In genomic region chr1:39340647-39341046, GRCm38 (mm10) we compare ENCODE assay signal across 9 mouse cellular contexts. TPM values are rescaled to one million over a fixed set of nuclear protein-coding genes. Genes with fewer than 3 reads are reported as not detected.
A peak's percentile ranks its signal among the peaks of the same experiment; 100 is the strongest.
DNase-seq lines count a peak whose midpoint lies in the region; ATAC-seq lines count a peak whose summit lies in the region.
"Had no signal": no experiment of that assay in that cellular context is flagged by ENCODE, and none has a peak within 500 bp of the region (broad histone marks: within the 10 kb centered on the region; RNA-seq: fewer than 3 reads in every experiment).

No protein-coding gene starts in this region.

- no peak for ATAC-seq in hindbrain, embryonic 11.5 days (ENCODE audit: low FRiP score)
- peak; percentile 81 for ATAC-seq in midbrain, embryonic 15.5 days (replicated peaks)

- H3K27me3 ChIP-seq in hindbrain, embryonic 11.5 days (ENCODE audit: control insufficient read depth, insufficient read depth, low read length): no peaks in the 10 kb centered on the region
- H3K27me3 ChIP-seq in midbrain, embryonic 15.5 days (replicated peaks): no peaks in the 10 kb centered on the region

- H3K4me2 ChIP-seq in hindbrain, embryonic 11.5 days (replicated peaks; ENCODE audit: low read depth, low read length): no peak overlapping the region
- H3K4me2 ChIP-seq in midbrain, embryonic 15.5 days: no peak overlapping the region
- H3K4me2 ChIP-seq: embryonic facial prominence, embryonic 12.5 days had no signal

- H3K27ac ChIP-seq in hindbrain, embryonic 11.5 days (ENCODE audit: low read depth, low read length): no peak overlapping the region
- H3K27ac ChIP-seq in midbrain, embryonic 15.5 days: no peak overlapping the region
- H3K27ac ChIP-seq: embryonic facial prominence, embryonic 12.5 days had no signal

- no peaks in the 10 kb centered on the region for H3K4me1 ChIP-seq in hindbrain, embryonic 11.5 days (replicated peaks; ENCODE audit: control insufficient read depth, insufficient read depth, low read length)
- 0 out of 2 replicates have a peak, but pooled peaks cover 2% of the 10 kb centered on the region for H3K4me1 ChIP-seq in midbrain, embryonic 15.5 days

- no peak overlapping the region for H3K9ac ChIP-seq in hindbrain, embryonic 11.5 days (ENCODE audit: low read depth, low read length)
- H3K9ac ChIP-seq in midbrain, embryonic 15.5 days: no peak overlapping the region
- H3K9ac ChIP-seq: embryonic facial prominence, embryonic 12.5 days had no signal

- 26% methylated on average over 8 of the region's 8 CpGs for WGBS in hindbrain, embryonic 11.5 days
- 20% methylated on average over 8 of the region's 8 CpGs for WGBS in midbrain, embryonic 15.5 days

- H3K9me3 ChIP-seq in hindbrain, embryonic 11.5 days (ENCODE audit: control insufficient read depth, low read length): no peaks in the 10 kb centered on the region
- no peaks in the 10 kb centered on the region for H3K9me3 ChIP-seq in midbrain, embryonic 15.5 days
- H3K9me3 ChIP-seq: embryonic facial prominence, embryonic 12.5 days had no signal

- H3K4me3 ChIP-seq in hindbrain, embryonic 11.5 days (ENCODE audit: low read depth, low read length): no peak overlapping the region
- H3K4me3 ChIP-seq in midbrain, embryonic 15.5 days: no peak overlapping the region
- H3K4me3 ChIP-seq: embryonic facial prominence, embryonic 12.5 days had no signal

- DNase-seq in left cerebral cortex, postnatal 25 days (ENCODE audit: low spot score in 2 of 2): peak; percentile 54 to 73
- DNase-seq in left cerebral cortex, adult 8-10 months (ENCODE audit: low spot score in 2 of 2): no peak
- peak; percentile 76 for DNase-seq in adipocyte (ENCODE audit: low spot score)
- peak; percentile 72 for DNase-seq in embryo, embryonic 10 days (ENCODE audit: low spot score)
- peak; percentile 66 for DNase-seq in hindbrain, embryonic 11.5 days (ENCODE audit: low spot score)
- DNase-seq in layer of hippocampus, adult 9-10 months (ENCODE audit: low spot score): peak; percentile 36
- DNase-seq in thymus, postnatal 4 days: peak; percentile 66

- H3K36me3 ChIP-seq in hindbrain, embryonic 11.5 days (ENCODE audit: control insufficient read depth, insufficient read depth, low read length): no peaks in the 10 kb centered on the region
- no peaks in the 10 kb centered on the region for H3K36me3 ChIP-seq in midbrain, embryonic 15.5 days (replicated peaks)
- H3K36me3 ChIP-seq: embryonic facial prominence, embryonic 12.5 days had no signal

- intact Hi-C loops in left cerebral cortex, postnatal 25 days (cut with DNase I): loop anchor here (2.0 kb wide), 2 partner anchors 330 to 340 kb away; no protein-coding TSS in a partner anchor

RNA-seq across cellular contexts. Expression of gene Rpl31, which starts 27.0 kb away (rescaled TPM):
- 100 to 1,000 TPM; 449 to 504 TPM for total RNA-seq in left cerebral cortex, postnatal 25 days (2021)
- 100 to 1,000 TPM; 546 to 598 (median 563) TPM for total RNA-seq in left cerebral cortex, adult 8-10 months (2022)
- polyA plus RNA-seq in hindbrain, embryonic 11.5 days (2014; fragmentation: Nextera tagmentation; extraction: Ambion mirVana): 426 and 434 TPM in 2 replicates
- polyA plus RNA-seq in midbrain, embryonic 15.5 days (2015; fragmentation: Nextera tagmentation; extraction: Ambion mirVana): 250 and 292 TPM in 2 replicates

Comparison
In these comparisons a context has a peak if more than half of its experiments do, and no peak if none do; other contexts are left out.
1. DNase-seq: peak in left cerebral cortex, postnatal 25 days (2 of 2), adipocyte (single experiment), embryo, embryonic 10 days (single experiment), hindbrain, embryonic 11.5 days (single experiment), layer of hippocampus, adult 9-10 months (single experiment) and thymus, postnatal 4 days (single experiment); none in left cerebral cortex, adult 8-10 months (0 of 2).